Mouse (Mus musculus) embryonic facial prominence, embryonic 12.5 days (tissue): ENCODE measurements at regions not wholly inside any gene's neighbourhood (a gene's known extent, or its start where the extent isn't known, plus 50 kb on each side); places are given as distances from the start of the nearest gene placed in this dataset.
A peak's percentile ranks its signal among the peaks of the same experiment; 100 is the strongest.

Experiments
- ATAC-seq: fragments of 200-750 bp; cut with Nextera tagmentation; 2 replicates; pipeline ENCODE4 v1.8.0; 2017; ENCODE audit not compliant: insufficient number of reproducible peaks, insufficient read depth, low FRiP score, low TSS enrichment
- H3K27ac ChIP-seq: fragments of 300-500 bp; sonication (generic); 2 replicates; pipeline ENCODE4 v1.5.1; 2016; ENCODE audit warnings: mild to moderate bottlenecking
- H3K27me3 ChIP-seq: fragments of 300-500 bp; sonication (generic); 2 replicates; pipeline ENCODE4 v1.6.1; 2016; ENCODE audit warnings: mild to moderate bottlenecking, moderate library complexity
- H3K36me3 ChIP-seq: fragments of 300-500 bp; sonication (generic); 2 replicates; pipeline ENCODE4 v1.6.1; 2016; ENCODE audit warnings: mild to moderate bottlenecking
- H3K4me1 ChIP-seq: fragments of 300-500 bp; sonication (generic); 2 replicates; pipeline ENCODE4 v1.6.1; 2016
- H3K4me2 ChIP-seq: fragments of 300-500 bp; sonication (generic); replicated peaks from 2 replicates; pipeline ENCODE4 v1.6.1; 2016; ENCODE audit warnings: mild to moderate bottlenecking, moderate library complexity
- H3K4me3 ChIP-seq: fragments of 300-500 bp; sonication (generic); 2 replicates; pipeline ENCODE4 v1.5.1; 2016; ENCODE audit warnings: mild to moderate bottlenecking
- H3K9ac ChIP-seq: fragments of 300-500 bp; sonication (generic); 2 replicates; pipeline ENCODE4 v1.6.1; 2016; ENCODE audit warnings: mild to moderate bottlenecking, moderate library complexity
- H3K9me3 ChIP-seq: fragments of 300-500 bp; sonication (generic); 2 replicates; pipeline ENCODE4 v1.6.1; 2016; ENCODE audit warnings: mild to moderate bottlenecking, moderate library complexity
- WGBS: fragments of 180-500 bp; shearing (Covaris S2); methylation state at CpG from one replicate; pipeline ENCODE4 v1.1.7; 2016; 5-methylcytosine and 5-hydroxymethylcytosine counted together

DNA sequence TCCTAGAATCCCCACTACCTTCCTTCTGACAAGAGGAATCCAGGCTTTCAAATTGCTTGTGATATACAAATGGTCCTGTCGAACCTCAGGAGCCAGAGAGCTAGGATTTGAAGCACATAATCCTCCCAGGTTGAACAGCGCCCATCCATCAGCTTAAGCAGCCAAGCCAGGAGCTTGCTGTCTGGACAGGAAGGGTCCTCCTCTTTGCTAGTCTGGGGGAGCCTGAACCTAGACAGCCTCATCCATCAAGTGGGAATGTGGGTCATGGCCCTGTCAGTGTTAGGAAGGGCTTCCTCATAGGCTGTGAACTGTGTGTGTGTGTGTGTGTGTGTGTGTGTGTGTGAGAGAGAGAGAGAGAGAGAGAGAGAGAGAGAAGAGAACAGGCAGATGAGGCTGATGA, 345.8 kb downstream of the Tcerg1l start:
- WGBS: 70% methylated on average over 2 of the region's 2 CpGs
- Histone ChIP-seq H3K4me3 (no peak overlapping the region), H3K36me3 (no peaks in the 10 kb centered on the region), H3K9ac (no peak overlapping the region), H3K4me2 (no peak overlapping the region), H3K9me3 (no peaks in the 10 kb centered on the region), H3K27ac (no peak overlapping the region), H3K4me1 (no peaks in the 10 kb centered on the region), H3K27me3 (no peaks in the 10 kb centered on the region)
- no peak for ATAC-seq

DNA sequence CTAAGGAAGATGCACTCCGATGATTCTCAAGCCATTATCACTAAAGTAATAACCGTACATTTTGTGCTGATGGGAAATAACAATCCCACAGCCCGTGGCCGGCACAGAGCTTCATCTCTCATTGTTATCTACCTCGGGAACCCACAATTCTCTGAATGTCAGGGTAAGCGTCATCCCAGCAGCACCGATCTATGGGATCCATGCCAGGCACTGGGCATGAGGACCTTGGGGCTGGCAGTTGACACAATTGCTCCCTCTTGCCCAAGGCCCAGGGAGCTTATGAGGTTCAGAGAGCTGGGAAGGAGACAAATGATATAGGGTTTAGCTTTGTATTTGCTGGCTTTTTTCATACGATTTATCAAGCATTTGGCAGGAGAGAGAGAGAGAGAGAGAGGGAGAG, 342.8 kb downstream of the Tcerg1l start:
- H3K4me3 ChIP-seq: no peak overlapping the region
- H3K9ac ChIP-seq: no peak overlapping the region
- H3K9me3 ChIP-seq: no peaks in the 10 kb centered on the region
- ATAC-seq: no peak
- no peaks in the 10 kb centered on the region for H3K27me3 ChIP-seq
- H3K4me1 ChIP-seq: no peaks in the 10 kb centered on the region
- H3K36me3 ChIP-seq: no peaks in the 10 kb centered on the region
- H3K4me2 ChIP-seq: no peak overlapping the region
- WGBS: 90% methylated on average over 8 of the region's 8 CpGs
- no peak overlapping the region for H3K27ac ChIP-seq

DNA sequence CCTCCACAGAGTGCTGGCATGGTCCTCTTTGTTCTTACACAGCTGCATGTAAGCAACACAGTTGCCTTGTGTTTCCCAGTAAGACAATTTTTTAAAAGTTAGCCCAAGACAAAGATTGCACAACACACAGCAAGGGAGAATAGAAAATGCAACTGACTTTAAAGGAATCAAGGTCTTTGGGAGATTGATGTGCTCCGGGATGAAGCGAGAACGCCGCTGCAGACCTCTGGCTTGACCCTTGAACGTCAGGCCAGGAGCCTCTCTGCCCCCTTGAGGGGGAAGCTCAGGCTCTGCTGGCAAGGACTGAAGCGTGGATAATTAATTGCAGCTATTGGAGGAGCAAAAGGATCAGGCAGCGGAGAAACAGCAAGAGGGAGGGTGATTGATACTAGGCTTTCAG, 336.4 kb downstream of the Tcerg1l start:
- H3K27me3 ChIP-seq: no peaks in the 10 kb centered on the region
- H3K27ac ChIP-seq: no peak overlapping the region
- H3K36me3 ChIP-seq: no peaks in the 10 kb centered on the region
- WGBS: 13% methylated on average over 7 of the region's 7 CpGs
- H3K9ac ChIP-seq: no peak overlapping the region
- peaks cover 3% of the 10 kb centered on the region; the same call in 1 of the 2 replicates for H3K4me1 ChIP-seq
- H3K4me3 ChIP-seq: no peak overlapping the region
- no peak overlapping the region for H3K4me2 ChIP-seq
- H3K9me3 ChIP-seq: no peaks in the 10 kb centered on the region
- ATAC-seq: no peak

DNA sequence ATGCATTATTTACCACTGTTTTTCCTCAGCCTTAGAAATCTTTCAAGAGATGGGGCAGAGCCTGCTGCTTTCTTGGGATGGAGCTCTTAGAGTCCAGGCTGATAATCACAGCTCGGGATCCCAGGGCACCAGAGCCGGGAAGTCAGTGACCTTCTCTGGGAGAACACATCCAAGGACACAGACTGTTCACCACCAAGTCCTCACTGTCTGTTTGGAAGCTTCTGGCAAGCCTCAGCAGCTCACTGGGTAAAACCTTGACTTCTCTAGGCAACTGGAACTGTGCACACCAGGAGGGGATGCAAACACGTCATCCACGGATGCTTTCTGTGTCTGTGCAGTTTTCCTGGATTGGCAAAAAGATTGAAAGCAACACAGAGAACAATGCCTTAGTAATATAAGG, 330.6 kb downstream of the Tcerg1l start:
- no peaks in the 10 kb centered on the region for H3K27me3 ChIP-seq

DNA sequence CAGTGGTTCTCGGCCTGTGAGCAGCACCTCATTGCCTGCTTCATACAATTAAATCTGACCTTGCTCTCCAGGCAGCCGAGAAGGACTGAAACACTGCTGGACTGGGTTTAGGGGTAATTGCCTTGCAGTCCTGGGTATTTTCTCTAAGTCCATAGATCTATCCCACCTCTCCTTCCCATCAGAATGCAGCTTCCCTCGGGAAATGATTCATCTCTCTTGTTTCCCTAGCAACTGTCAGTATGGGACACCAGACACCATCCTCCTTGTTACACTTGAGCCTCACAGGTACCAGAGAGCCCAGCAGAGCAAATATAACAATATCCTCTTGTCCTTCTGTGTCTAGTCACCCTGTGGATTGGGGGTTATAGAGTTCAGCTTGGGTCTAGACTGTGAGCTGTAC, 322.3 kb downstream of the Tcerg1l start:
- H3K4me3 ChIP-seq: no peak overlapping the region
- WGBS: 51% methylated on average over 3 of the region's 3 CpGs
- no peaks in the 10 kb centered on the region for H3K36me3 ChIP-seq
- H3K4me1 ChIP-seq: no peaks in the 10 kb centered on the region
- no peaks in the 10 kb centered on the region for H3K27me3 ChIP-seq
- no peak overlapping the region for H3K27ac ChIP-seq
- H3K9ac ChIP-seq: no peak overlapping the region
- no peak for ATAC-seq
- H3K4me2 ChIP-seq: no peak overlapping the region
- no peaks in the 10 kb centered on the region for H3K9me3 ChIP-seq

More for the DNA sequence above, 330.6 kb downstream of the Tcerg1l start:
- no peak overlapping the region for H3K4me3 ChIP-seq
- no peak overlapping the region for H3K4me2 ChIP-seq
- no peaks in the 10 kb centered on the region for H3K4me1 ChIP-seq
- no peaks in the 10 kb centered on the region for H3K9me3 ChIP-seq
- no peaks in the 10 kb centered on the region for H3K36me3 ChIP-seq
- no peak for ATAC-seq
- WGBS: 69% methylated on average over 4 of the region's 4 CpGs
- no peak overlapping the region for H3K27ac ChIP-seq
- H3K9ac ChIP-seq: no peak overlapping the region

DNA sequence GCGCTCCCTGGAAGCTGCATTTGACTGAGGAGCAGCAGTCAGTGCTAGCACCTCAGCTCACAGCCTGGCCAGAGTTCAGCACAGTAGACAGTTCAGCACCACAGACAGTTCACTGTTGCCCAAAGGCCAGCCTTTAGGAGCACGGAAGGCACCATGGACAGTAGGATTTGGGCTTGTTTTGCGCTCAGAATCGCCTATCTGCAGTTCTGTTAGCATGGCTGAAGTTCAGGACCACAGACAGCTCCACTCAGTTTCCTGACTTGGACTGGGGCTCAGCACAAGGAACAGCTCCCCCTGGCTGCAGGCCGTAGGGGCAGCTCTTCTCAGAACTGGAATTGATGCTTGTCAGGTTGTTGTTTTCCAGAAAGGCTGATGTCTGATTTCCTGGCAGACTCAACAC, 313.6 kb downstream of the Tcerg1l start:
- Histone ChIP-seq H3K27me3 (no peaks in the 10 kb centered on the region), H3K4me2 (no peak overlapping the region), H3K4me1 (no peaks in the 10 kb centered on the region), H3K9me3 (no peaks in the 10 kb centered on the region), H3K36me3 (no peaks in the 10 kb centered on the region), H3K27ac (no peak overlapping the region), H3K9ac (no peak overlapping the region), H3K4me3 (no peak overlapping the region)
- peak; percentile 79 for ATAC-seq
- 13% methylated on average over 5 of the region's 5 CpGs for WGBS

DNA sequence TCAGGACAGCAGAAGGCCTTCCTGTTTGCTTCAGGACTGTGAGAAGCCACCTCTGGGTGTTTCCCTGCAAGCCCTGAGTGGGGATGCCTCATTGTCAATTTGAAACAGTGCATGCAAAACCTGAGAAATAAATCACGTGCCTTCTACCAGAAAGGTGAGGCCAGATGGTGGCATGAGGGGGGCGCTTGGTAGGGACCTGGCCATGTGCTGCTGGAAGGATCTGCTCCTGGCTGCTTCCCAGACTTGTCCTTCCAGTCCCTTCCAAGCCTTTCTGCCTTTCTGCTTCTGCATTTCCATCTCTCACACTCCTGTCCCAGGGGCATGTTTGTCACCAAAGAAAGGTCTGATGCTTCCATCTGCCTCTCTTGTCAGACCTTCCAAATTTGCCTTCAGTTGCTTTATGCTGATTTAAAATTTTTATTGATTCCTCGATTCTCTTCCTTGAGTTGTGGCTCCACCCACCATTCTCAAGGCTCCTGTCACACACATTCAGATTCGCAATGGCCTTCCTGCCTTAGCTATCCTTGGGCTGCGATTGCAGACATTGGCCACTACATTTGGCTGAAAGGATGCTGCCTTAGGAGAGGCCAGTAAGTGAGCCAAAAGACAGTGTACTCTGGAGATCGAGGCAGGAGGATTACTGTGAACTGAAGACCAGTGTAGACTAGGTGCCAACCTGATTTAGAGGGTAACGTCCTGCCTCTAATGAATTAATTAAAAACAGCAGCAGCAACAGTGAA, 289.9 kb downstream of the Tcerg1l start:
- no peaks in the 10 kb centered on the region for H3K36me3 ChIP-seq
- H3K4me2 ChIP-seq: no peak overlapping the region
- WGBS: 51% methylated on average over 7 of the region's 7 CpGs
- no peaks in the 10 kb centered on the region for H3K27me3 ChIP-seq
- no peak overlapping the region for H3K27ac ChIP-seq
- ATAC-seq: no peak
- H3K4me3 ChIP-seq: no peak overlapping the region
- no peaks in the 10 kb centered on the region for H3K4me1 ChIP-seq
- no peak overlapping the region for H3K9ac ChIP-seq
- H3K9me3 ChIP-seq: no peaks in the 10 kb centered on the region

DNA sequence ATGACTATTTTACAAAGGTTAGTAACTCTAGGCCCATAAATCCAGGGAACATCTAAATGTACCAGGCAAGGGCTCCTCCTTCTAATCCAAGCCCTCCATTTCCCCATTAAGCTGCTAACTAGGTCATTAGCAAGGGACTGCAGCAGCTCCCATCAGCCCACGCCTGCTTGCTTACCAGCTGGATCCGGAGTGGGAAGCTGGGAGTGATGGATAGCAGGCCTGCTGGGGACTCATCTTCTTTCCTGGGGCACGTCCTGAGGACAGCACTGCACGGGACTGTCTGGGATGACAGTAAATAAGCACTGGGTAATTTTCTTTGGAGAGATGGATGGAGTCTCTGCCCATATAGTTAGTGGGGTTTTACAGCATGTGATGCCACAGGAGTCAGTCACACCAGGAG, 276.0 kb downstream of the Tcerg1l start:
- WGBS: 31% methylated on average over 4 of the region's 4 CpGs
- no peaks in the 10 kb centered on the region for H3K4me1 ChIP-seq
- no peak overlapping the region for H3K4me2 ChIP-seq
- no peaks in the 10 kb centered on the region for H3K9me3 ChIP-seq
- no peak overlapping the region for H3K9ac ChIP-seq
- no peak overlapping the region for H3K4me3 ChIP-seq
- no peak for ATAC-seq
- H3K36me3 ChIP-seq: no peaks in the 10 kb centered on the region
- H3K27me3 ChIP-seq: no peaks in the 10 kb centered on the region
- no peak overlapping the region for H3K27ac ChIP-seq

DNA sequence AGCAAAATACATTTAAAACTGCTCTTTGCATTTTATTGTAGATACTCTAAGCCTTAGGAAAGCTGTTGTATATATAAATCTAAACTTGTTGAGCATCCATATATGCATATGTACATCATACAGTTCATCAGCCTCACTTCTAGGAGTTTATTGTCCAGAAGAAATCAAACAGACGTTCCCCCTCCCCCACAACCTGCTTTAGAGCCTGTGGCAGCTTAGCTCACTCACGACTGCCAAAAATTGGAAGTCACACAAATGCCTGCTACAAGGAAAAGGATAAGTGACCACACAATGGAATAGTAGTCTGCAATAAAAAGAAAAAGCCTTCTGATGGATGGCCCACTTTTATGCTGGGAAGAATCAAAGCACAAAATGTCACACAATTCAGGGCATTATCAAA, 267.8 kb downstream of the Tcerg1l start:
- WGBS: 67% methylated on average over 2 of the region's 2 CpGs
- H3K9me3 ChIP-seq: no peaks in the 10 kb centered on the region
- H3K27me3 ChIP-seq: no peaks in the 10 kb centered on the region
- no peaks in the 10 kb centered on the region for H3K36me3 ChIP-seq
- H3K4me3 ChIP-seq: no peak overlapping the region
- no peaks in the 10 kb centered on the region for H3K4me1 ChIP-seq
- no peak for ATAC-seq
- H3K4me2 ChIP-seq: no peak overlapping the region
- no peak overlapping the region for H3K27ac ChIP-seq
- H3K9ac ChIP-seq: no peak overlapping the region

DNA sequence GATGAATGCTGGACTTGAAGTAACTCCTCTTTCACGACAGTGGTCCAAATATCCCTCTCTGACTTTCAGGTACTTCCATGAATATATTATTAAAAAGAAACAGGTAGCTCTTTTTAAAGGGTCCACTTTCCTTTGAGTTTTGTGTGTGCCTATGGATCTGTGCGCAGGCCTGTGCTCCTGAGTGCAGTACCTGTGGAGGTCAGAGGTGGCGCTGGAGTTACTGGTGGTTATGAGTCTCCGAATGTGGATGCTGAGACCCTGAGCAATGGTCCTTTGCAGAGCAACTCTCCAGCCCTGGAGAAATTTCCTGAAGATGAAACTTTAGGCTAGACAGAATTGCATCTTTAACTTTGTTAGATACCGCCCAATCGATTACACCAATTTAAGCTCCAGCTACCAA, 264.1 kb downstream of the Tcerg1l start:
- Histone ChIP-seq H3K27ac (no peak overlapping the region), H3K4me1 (no peaks in the 10 kb centered on the region), H3K9ac (no peak overlapping the region), H3K4me2 (no peak overlapping the region), H3K36me3 (no peaks in the 10 kb centered on the region), H3K4me3 (no peak overlapping the region), H3K27me3 (no peaks in the 10 kb centered on the region), H3K9me3 (no peaks in the 10 kb centered on the region)
- 92% methylated on average over 6 of the region's 6 CpGs for WGBS
- no peak for ATAC-seq

DNA sequence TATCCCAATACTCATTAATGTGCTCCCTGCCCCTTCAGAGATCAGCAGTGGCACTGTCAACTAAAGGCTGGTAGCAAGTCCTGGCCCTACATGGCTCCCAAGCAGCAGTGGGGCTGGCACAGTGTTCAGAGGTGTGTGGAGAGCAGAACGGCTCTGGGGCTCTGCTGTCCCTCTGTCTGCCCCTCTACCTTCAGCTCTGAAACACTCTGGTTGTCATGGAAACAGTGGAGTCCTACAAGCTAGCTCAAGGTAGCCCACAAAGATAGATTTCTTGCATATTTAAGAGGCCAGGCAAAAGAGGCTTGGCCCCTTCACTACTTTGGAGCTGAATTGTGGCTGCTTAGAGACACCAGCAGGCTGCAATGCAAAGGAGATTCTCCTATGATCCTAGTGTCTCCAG, 259.6 kb downstream of the Tcerg1l start:
- H3K27me3 ChIP-seq: no peaks in the 10 kb centered on the region
- WGBS: 64% methylated on average over 1 of the region's 1 CpGs
- no peak overlapping the region for H3K4me3 ChIP-seq
- ATAC-seq: no peak
- H3K4me2 ChIP-seq: no peak overlapping the region
- H3K9ac ChIP-seq: no peak overlapping the region
- H3K27ac ChIP-seq: no peak overlapping the region
- H3K9me3 ChIP-seq: no peaks in the 10 kb centered on the region
- no peaks in the 10 kb centered on the region for H3K4me1 ChIP-seq
- no peaks in the 10 kb centered on the region for H3K36me3 ChIP-seq

DNA sequence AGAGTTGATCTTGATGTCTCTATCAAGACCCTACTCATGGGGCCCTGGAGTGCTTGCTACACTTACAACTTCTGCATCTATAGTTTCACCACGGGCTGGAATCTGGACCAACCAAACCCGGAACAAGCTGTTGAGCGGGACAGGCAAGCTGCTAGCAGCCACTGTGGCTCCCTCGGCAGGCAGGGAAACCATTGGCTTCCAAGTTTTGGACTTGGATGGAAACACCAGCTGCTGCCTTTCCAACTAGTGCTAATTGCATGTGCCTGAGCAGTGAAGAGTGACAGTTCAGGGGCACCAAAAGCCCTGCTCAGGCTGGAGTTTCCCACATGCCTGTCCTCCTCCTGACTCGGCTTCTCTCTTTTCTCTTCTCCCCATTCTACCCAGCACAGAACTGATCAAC, 257.8 kb downstream of the Tcerg1l start:
- no peak overlapping the region for H3K4me2 ChIP-seq
- no peak overlapping the region for H3K27ac ChIP-seq
- no peak for ATAC-seq
- H3K27me3 ChIP-seq: no peaks in the 10 kb centered on the region
- no peak overlapping the region for H3K4me3 ChIP-seq
- no peaks in the 10 kb centered on the region for H3K36me3 ChIP-seq
- H3K9ac ChIP-seq: no peak overlapping the region
- no peaks in the 10 kb centered on the region for H3K4me1 ChIP-seq
- H3K9me3 ChIP-seq: no peaks in the 10 kb centered on the region
- 78% methylated on average over 5 of the region's 5 CpGs for WGBS

DNA sequence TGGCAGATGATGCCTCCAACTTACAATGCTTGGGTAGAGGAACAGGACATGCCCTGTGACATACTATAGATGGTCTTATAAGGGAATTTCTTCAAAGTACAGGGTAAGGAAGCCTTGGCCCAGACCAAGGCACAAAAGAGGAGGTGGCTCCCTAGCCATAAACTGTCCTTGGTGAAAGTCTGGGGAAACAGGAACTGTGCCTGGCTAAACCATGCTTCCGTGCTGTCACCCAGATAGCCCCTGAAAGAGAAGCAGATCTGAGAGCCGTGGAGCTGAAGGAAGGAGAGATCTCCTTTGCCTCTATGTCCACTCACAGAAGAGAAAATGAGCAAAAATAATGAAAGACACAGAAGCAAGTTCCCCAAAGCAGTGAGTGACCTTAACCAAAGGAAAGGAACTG, 248.0 kb downstream of the Tcerg1l start:
- Histone ChIP-seq H3K9ac (no peak overlapping the region), H3K4me3 (no peak overlapping the region), H3K9me3 (no peaks in the 10 kb centered on the region), H3K4me2 (no peak overlapping the region), H3K27ac (no peak overlapping the region), H3K27me3 (no peaks in the 10 kb centered on the region), H3K36me3 (no peaks in the 10 kb centered on the region), H3K4me1 (no peaks in the 10 kb centered on the region)
- 81% methylated on average over 2 of the region's 2 CpGs for WGBS
- no peak for ATAC-seq
